Mouse (Mus musculus) stomach, adult 2 months (tissue): ENCODE data around the gene Calr3. TPM values are rescaled to one million over a fixed set of nuclear protein-coding genes. Genes with fewer than 3 reads are reported as not detected.

Experiments
- polyA plus RNA-seq: library from polyadenylated mRNA; depleted of rRNA; stranded (reverse); fragments of >200 nt; gene quantifications from 2 replicates; pipeline ENCODE4 v1.2.3, GENCODE M21; 2012; rRNA removed

Calr3 gene
- polyA plus RNA-seq: not detected in 2 replicates

GRCm38 (mm10) chr8:72443338-72443993 lies at the start of gene Calr3, which contains the start of gene 1700030K09Rik:
TSS of gene Calr3 (minus strand) at chr8:72443870.
TSS of gene 1700030K09Rik (plus strand) at chr8:72443880.

GRCm38 (mm10) chr8:72491680-72492621 lies 48.3 kb upstream of the Calr3 start, which contains the start of gene Slc35e1:
TSS of gene Slc35e1 (minus strand) at chr8:72492614.

GRCm38 (mm10) chr8:72474826-72475546 lies 31.3 kb upstream of the Calr3 start, which contains the start of gene Cherp:
TSS of gene Cherp (minus strand) at chr8:72475226.

GRCm38 (mm10) chr8:72421362-72422335 lies 22.0 kb downstream of the Calr3 start, which contains the start of gene Eps15l1:
TSS of gene Eps15l1 (minus strand) at chr8:72421460.

Other genes with a start within 250 kb of the Calr3 start
- gene Cib3, start 231.0 kb downstream of the Calr3 start, polyA plus RNA-seq: 0.16 TPM in 1 of 2 replicates, not detected in the other
- gene Gm11034, start 230.2 kb downstream of the Calr3 start, polyA plus RNA-seq: not detected in 2 replicates
- gene Fam32a, start 224.1 kb downstream of the Calr3 start, polyA plus RNA-seq: 14.5 and 17.2 TPM in 2 replicates
- 19.7 and 21.1 TPM in 2 replicates for gene Ap1m1, start 203.9 kb downstream of the Calr3 start, polyA plus RNA-seq
- gene Gm10282, start 138.6 kb downstream of the Calr3 start, polyA plus RNA-seq: 0.06 TPM in 1 of 2 replicates, not detected in the other
- 17.2 and 35.7 TPM in 2 replicates for gene Klf2, start 124.8 kb downstream of the Calr3 start, polyA plus RNA-seq
- 10.4 and 13.6 TPM in 2 replicates for gene Eps15l1, start 22.4 kb downstream of the Calr3 start, polyA plus RNA-seq
- 2.2 and 2.8 TPM in 2 replicates for gene 1700030K09Rik, start within 50 bp of the Calr3 start, polyA plus RNA-seq
- gene Cherp, start 31.4 kb upstream of the Calr3 start, polyA plus RNA-seq: 18.8 and 22.3 TPM in 2 replicates
- 27.9 and 31.7 TPM in 2 replicates for gene Slc35e1, start 48.7 kb upstream of the Calr3 start, polyA plus RNA-seq
- gene Med26, start 104.4 kb upstream of the Calr3 start, polyA plus RNA-seq: 5.9 and 6.6 TPM in 2 replicates
- 13.7 and 17.9 TPM in 2 replicates for gene Smim7, start 127.2 kb upstream of the Calr3 start, polyA plus RNA-seq
- gene Tmem38a, start 128.2 kb upstream of the Calr3 start, polyA plus RNA-seq: 23.7 and 28.3 TPM in 2 replicates
- 0.03 TPM in 1 of 2 replicates, not detected in the other for gene Nwd1, start 202.8 kb upstream of the Calr3 start, polyA plus RNA-seq